Mouse (Mus musculus) layer of hippocampus, postnatal 36 days (tissue): ENCODE results near the gene Pdcd6. TPM values are rescaled to one million over a fixed set of nuclear protein-coding genes. Genes with fewer than 3 reads are reported as not detected.
A peak's percentile ranks its signal among the peaks of the same experiment; 100 is the strongest.

ENCODE experiments used
- DNase-seq, 2 experiments: peaks; one replicate each; pipeline ENCODE4 v3.0.0; 2022
- total RNA-seq, 2 experiments: library from RNA; stranded (reverse); gene quantifications; 2 replicates each; pipeline ENCODE4 v1.2.3; 2021

Pdcd6 gene
- 10 to 100 TPM; 71.4 to 80.0 TPM for total RNA-seq

- peak; percentile 86 to 87 for DNase-seq
Measured at GRCm38 (mm10) chr13:74317170-74317849, at the start of gene Pdcd6. Pdcd6 (minus strand) TSS chr13:74317580.

- DNase-seq = no peak
Measured at GRCm38 (mm10) chr13:74363859-74364235, 46.5 kb upstream of the Pdcd6 start, which contains the start of gene Lrrc14b. Lrrc14b (minus strand) TSS chr13:74364005.

- DNase-seq = no peak
Measured at GRCm38 (mm10) chr13:74363176-74363858, 45.9 kb upstream of the Pdcd6 start.

- DNase-seq = no peak
Measured at GRCm38 (mm10) chr13:74362218-74362617, 44.8 kb upstream of the Pdcd6 start.

- no peak for DNase-seq
Measured at GRCm38 (mm10) chr13:74356491-74356890, 39.1 kb upstream of the Pdcd6 start.

GRCm38 (mm10) chr13:74350435-74350906, 33.1 kb upstream of the Pdcd6 start:
- no peak for DNase-seq

GRCm38 (mm10) chr13:74349566-74350434, 32.4 kb upstream of the Pdcd6 start, which contains the start of the genes Sdha and Ccdc127:
Sdha (minus strand) TSS chr13:74350280.
Ccdc127 (plus strand) TSS chr13:74350309.
- DNase-seq = peak; percentile 96

GRCm38 (mm10) chr13:74341036-74341435, 23.7 kb upstream of the Pdcd6 start:
- no peak for DNase-seq

GRCm38 (mm10) chr13:74329321-74329720, 11.9 kb upstream of the Pdcd6 start:
- DNase-seq = no peak

- no peak for DNase-seq
Measured at GRCm38 (mm10) chr13:74316789-74317169, 601 bp downstream of the Pdcd6 start.

- DNase-seq = no peak
Measured at GRCm38 (mm10) chr13:74316386-74316785, 994 bp downstream of the Pdcd6 start.

GRCm38 (mm10) chr13:74314616-74315015, 2.8 kb downstream of the Pdcd6 start:
- no peak for DNase-seq

GRCm38 (mm10) chr13:74305780-74306179, 11.6 kb downstream of the Pdcd6 start:
- no peak for DNase-seq

- no peak for DNase-seq
Measured at GRCm38 (mm10) chr13:74305380-74305779, 12.0 kb downstream of the Pdcd6 start.

GRCm38 (mm10) chr13:74302050-74303037, 15.0 kb downstream of the Pdcd6 start:
- DNase-seq = no peak

- DNase-seq = no peak
Measured at GRCm38 (mm10) chr13:74301607-74301984, 15.8 kb downstream of the Pdcd6 start.

GRCm38 (mm10) chr13:74300925-74301606, 16.3 kb downstream of the Pdcd6 start:
- peak; percentile 70 to 76 for DNase-seq

- DNase-seq = no peak
Measured at GRCm38 (mm10) chr13:74296376-74296775, 21.0 kb downstream of the Pdcd6 start.

- DNase-seq = peak; percentile 6 to 13
Measured at GRCm38 (mm10) chr13:74292167-74292566, 25.2 kb downstream of the Pdcd6 start, which contains the start of gene Ahrr. Ahrr (minus strand) TSS chr13:74292331.

GRCm38 (mm10) chr13:74289646-74290045, 27.7 kb downstream of the Pdcd6 start:
- DNase-seq = no peak

- no peak for DNase-seq
Measured at GRCm38 (mm10) chr13:74282299-74282698, 35.1 kb downstream of the Pdcd6 start.
